ENCODE assay signal across 13 mouse cellular contexts in the genomic region with DNA sequence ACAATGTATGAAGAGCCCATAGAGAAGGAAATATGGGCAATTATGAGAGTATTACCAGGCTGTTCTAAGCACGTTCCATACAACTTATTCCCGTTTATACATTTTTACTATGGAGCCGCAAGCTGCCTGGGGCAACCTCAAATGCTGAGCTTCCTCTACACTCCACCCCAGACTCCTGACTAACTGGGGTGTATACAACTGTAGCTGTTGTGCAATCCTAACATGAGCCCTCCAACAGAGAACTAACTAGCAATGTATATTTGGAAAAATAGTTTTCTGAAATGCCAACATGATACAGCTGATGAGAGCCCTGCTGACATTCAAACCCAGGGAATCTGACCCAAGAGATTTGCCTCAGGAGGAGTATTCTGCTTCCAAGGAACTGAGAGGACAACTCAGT. TPM values are rescaled to one million over a fixed set of nuclear protein-coding genes. Genes with fewer than 3 reads are reported as not detected.
"Had no signal": no experiment of that assay in that cellular context is flagged by ENCODE, and none has a peak within 500 bp of the region (broad histone marks: within the 10 kb centered on the region; RNA-seq: fewer than 3 reads in every experiment).

No protein-coding gene starts in this region.

- H3K36me3 ChIP-seq: limb, embryonic 12.5 days; liver, embryonic 15.5 days; midbrain, embryonic 13.5 days; neural tube, embryonic 15.5 days had no signal

- H3K4me3 ChIP-seq: layer of hippocampus, adult 2 months; limb, embryonic 12.5 days; liver, embryonic 15.5 days; midbrain, embryonic 13.5 days; neural tube, embryonic 15.5 days had no signal

- H3K4me1 ChIP-seq: midbrain, embryonic 13.5 days; neural tube, embryonic 15.5 days had no signal

- DNase-seq: kidney, postnatal 10 days; kidney, postnatal 4 days; liver; lung, embryonic 14.5 days; lung, postnatal 14 days; thymus, postnatal 4 days had no signal

- H3K9me3 ChIP-seq: limb, embryonic 12.5 days; liver, embryonic 15.5 days; midbrain, embryonic 13.5 days; neural tube, embryonic 15.5 days had no signal

- H3K9ac ChIP-seq: limb, embryonic 12.5 days; liver, embryonic 15.5 days; lung, embryonic 14.5 days; midbrain, embryonic 13.5 days; neural tube, embryonic 15.5 days had no signal

- H3K27ac ChIP-seq: layer of hippocampus, adult 2 months; liver, embryonic 15.5 days; midbrain, embryonic 13.5 days; neural tube, embryonic 15.5 days; stomach, postnatal 0 days had no signal

- H3K27me3 ChIP-seq: limb, embryonic 12.5 days; liver, embryonic 15.5 days; midbrain, embryonic 13.5 days; neural tube, embryonic 15.5 days had no signal

- ATAC-seq: midbrain, embryonic 13.5 days had no signal

- H3K4me2 ChIP-seq: limb, embryonic 12.5 days; liver, embryonic 15.5 days; lung, embryonic 14.5 days; midbrain, embryonic 13.5 days; neural tube, embryonic 15.5 days had no signal

RNA-seq across cellular contexts. Expression of a gene that starts 48.3 kb away (rescaled TPM):
- total RNA-seq: megakaryocyte progenitor cell, adult 5-6 weeks had no signal
